Mouse (Mus musculus) MEL (cell line): ENCODE data around the gene Cgrrf1.
A peak's percentile ranks its signal among the peaks of the same experiment; 100 is the strongest.

ENCODE experiments used
- CHD1 ChIP-seq: IDR thresholded peaks from 2 replicates; pipeline ENCODE4 v1.6.1; 2012; ENCODE audit warnings: low read depth, mild to moderate bottlenecking, inconsistent platforms, low read length, improper control_type of control experiment
- CTCF ChIP-seq, 3 experiments: IDR thresholded peaks in 2 of 3; conservative IDR thresholded peaks in 1 of 3; 2 replicates each; pipeline ENCODE4 v1.5.1; 2011 to 2012; ENCODE audit warnings: low read length in 3 of 3, low read depth in 2 of 3, mild to moderate bottlenecking in 2 of 3, improper control_type of control experiment in 1 of 3, inconsistent platforms in 1 of 3, mixed read lengths in 1 of 3, moderate library complexity in 1 of 3; ENCODE audit not compliant: control insufficient read depth in 1 of 3, insufficient read depth in 1 of 3, poor library complexity in 1 of 3, severe bottlenecking in 1 of 3
- E2F4 ChIP-seq: IDR thresholded peaks from 2 replicates; pipeline ENCODE4 v1.6.1; 2011; ENCODE audit warnings: low read depth, low read length, improper control_type of control experiment, borderline replicate concordance
- EP300 ChIP-seq, 2 experiments: IDR thresholded peaks; 2 replicates each; pipeline ENCODE4 v1.6.1; 2011; ENCODE audit warnings: improper control_type of control experiment in 2 of 2, low read length in 2 of 2, low read depth in 1 of 2, mild to moderate bottlenecking in 1 of 2
- GATA1 ChIP-seq: IDR thresholded peaks from 2 replicates; pipeline ENCODE4 v1.6.1; 2011; ENCODE audit warnings: low read depth, low read length, improper control_type of control experiment
- HCFC1 ChIP-seq: IDR thresholded peaks from 2 replicates; pipeline ENCODE4 v1.6.1; 2012; ENCODE audit warnings: low read depth, mild to moderate bottlenecking, inconsistent platforms, low read length, improper control_type of control experiment, moderate library complexity
- KAT2A ChIP-seq: conservative IDR thresholded peaks from 2 replicates; pipeline ENCODE4 v1.6.1; 2012; ENCODE audit warnings: low read depth, low read length, improper control_type of control experiment, inconsistent platforms
- MAX ChIP-seq: IDR thresholded peaks from 2 replicates; pipeline ENCODE4 v1.6.1; 2011; ENCODE audit warnings: low read length, improper control_type of control experiment
- MAZ ChIP-seq: IDR thresholded peaks from 2 replicates; pipeline ENCODE4 v1.6.1; 2012; ENCODE audit warnings: low read depth, mild to moderate bottlenecking, inconsistent platforms, low read length, improper control_type of control experiment
- POLR2A ChIP-seq, 2 experiments: IDR thresholded peaks; 2 replicates each; pipeline ENCODE4 v1.6.1; 2011 to 2012; ENCODE audit warnings: low read length in 2 of 2, mild to moderate bottlenecking in 2 of 2, control low read depth in 1 of 2, improper control_type of control experiment in 1 of 2, low read depth in 1 of 2, moderate library complexity in 1 of 2; ENCODE audit not compliant: control insufficient read depth in 1 of 2, insufficient read depth in 1 of 2, poor library complexity in 1 of 2
- POLR2AphosphoS2 ChIP-seq: IDR thresholded peaks from 2 replicates; pipeline ENCODE4 v1.6.1; 2011; ENCODE audit warnings: low read length, improper control_type of control experiment
- RAD21 ChIP-seq: IDR thresholded peaks from 2 replicates; pipeline ENCODE4 v1.6.1; 2011; ENCODE audit warnings: mild to moderate bottlenecking, low read depth, low read length, improper control_type of control experiment
- UBTF ChIP-seq: IDR thresholded peaks from 2 replicates; pipeline ENCODE4 v1.6.1; 2012; ENCODE audit warnings: low read depth, mild to moderate bottlenecking, inconsistent platforms, low read length, improper control_type of control experiment, moderate library complexity, borderline replicate concordance; ENCODE audit not compliant: insufficient read depth
- ZNF384 ChIP-seq: IDR thresholded peaks from 2 replicates; pipeline ENCODE4 v1.6.1; 2012; ENCODE audit warnings: low read depth, mild to moderate bottlenecking, inconsistent platforms, low read length, improper control_type of control experiment

- TF ChIP-seq CTCF (IDR thresholded peaks at IDR 0.05 in 2 of 3, conservative IDR thresholded peaks at IDR 0.05 in 1 of 3; ENCODE audit: control insufficient read depth in 1 of 3, insufficient read depth in 1 of 3, low read depth in 2 of 3, low read length in 3 of 3, poor library complexity in 1 of 3, severe bottlenecking in 1 of 3) (peak; percentile 57 to 81 (median 76)), KAT2A (peak; percentile 51; the same call in 1 of the 2 replicates), EP300 (IDR thresholded peaks at IDR 0.05; ENCODE audit: low read depth in 1 of 2, low read length in 2 of 2) (peak in 1 of 2 experiments; percentile 33; a peak in 1 of 4 replicates), POLR2A (IDR thresholded peaks at IDR 0.05; ENCODE audit: control insufficient read depth in 1 of 2, insufficient read depth in 1 of 2, low read depth in 1 of 2, low read length in 2 of 2, poor library complexity in 1 of 2) (peak; percentile 75 to 78; a peak in 3 of 4 replicates), ZNF384 (no peak), MAX (no peak; the same call in 1 of the 2 replicates), POLR2AphosphoS2 (peak; percentile 77), HCFC1 (peak; percentile 83), CHD1 (no peak), UBTF (0 out of 2 replicates have a peak, but pooled peaks have one; percentile 75), RAD21 (no peak), GATA1 (no peak), E2F4 (no peak), MAZ (peak; percentile 56; the same call in 1 of the 2 replicates)
Observed at GRCm38 (mm10) chr14:46787787-46788504, 44.0 kb upstream of the Cgrrf1 start, which contains the start of gene Cnih1.
